Mouse (Mus musculus) heart, adult 8-10 months (tissue): ENCODE measurements around the gene Slc2a10. TPM values are rescaled to one million over a fixed set of nuclear protein-coding genes. Genes with fewer than 3 reads are reported as not detected.

ENCODE experiments used
- DNase-seq: peaks from one replicate; pipeline ENCODE4 v3.0.0; 2022; ENCODE audit warnings: low spot score
- total RNA-seq, 4 experiments: library from RNA; stranded (reverse); gene quantifications; 2 replicates each; pipeline ENCODE4 v1.2.4; 2022

Slc2a10 gene
- total RNA-seq, 4 experiments from 2014 or later, result 6.2 to 8.2 (median 7.7) TPM

GRCm38 (mm10) chr2:165561861-165562260 lies 58.3 kb downstream of the Slc2a10 start:
- no peak for DNase-seq

GRCm38 (mm10) chr2:165563298-165564058 lies 59.9 kb downstream of the Slc2a10 start:
- DNase-seq, result no peak

GRCm38 (mm10) chr2:165564101-165564500 lies 60.5 kb downstream of the Slc2a10 start:
- no peak for DNase-seq

GRCm38 (mm10) chr2:165564620-165565019 lies 61.0 kb downstream of the Slc2a10 start:
- DNase-seq, result no peak

- DNase-seq, result no peak
Measured at GRCm38 (mm10) chr2:165566898-165567297, 63.3 kb downstream of the Slc2a10 start.

- no peak for DNase-seq
Measured at GRCm38 (mm10) chr2:165567820-165568219, 64.2 kb downstream of the Slc2a10 start.

GRCm38 (mm10) chr2:165568911-165569310 lies 65.3 kb downstream of the Slc2a10 start:
- DNase-seq, result no peak

Other genes with a start within 250 kb of the Slc2a10 start
- 10 to 100 TPM; 17.9 to 22.1 (median 19.5) TPM for gene Slc35c2, start 215.9 kb upstream of the Slc2a10 start, total RNA-seq
- gene Elmo2, start 177.3 kb upstream of the Slc2a10 start, total RNA-seq, result 10 to 100 TPM; 13.7 to 16.4 (median 13.8) TPM
- not detected for gene Zfp663, start 135.1 kb upstream of the Slc2a10 start, total RNA-seq
- 1 to 10 TPM; 2.2 to 2.6 (median 2.6) TPM for gene Zfp334, start 115.5 kb upstream of the Slc2a10 start, total RNA-seq
- gene Ocstamp, start 103.4 kb upstream of the Slc2a10 start, total RNA-seq, result not detected
- under 1 TPM; 0.09 to 0.69 (median 0.20) TPM for gene Slc13a3, start 30.6 kb upstream of the Slc2a10 start, total RNA-seq
- 10 to 100 TPM in 2 of 4 experiments, 1 to 10 TPM in 2; 8.3 to 12.4 (median 9.4) TPM for gene Trp53rka, start 10.5 kb upstream of the Slc2a10 start, total RNA-seq
- gene Eya2, start 91.2 kb downstream of the Slc2a10 start, total RNA-seq, result 1 to 10 TPM in 3 of 4 experiments, under 1 TPM in 1; 0.65 to 1.2 (median 1.1) TPM